Mouse (Mus musculus): Measurements from ENCODE around the gene Ccdc124. TPM values are rescaled to one million over a fixed set of nuclear protein-coding genes. Genes with fewer than 3 reads are reported as not detected.
A peak's percentile ranks its signal among the peaks of the same experiment; 100 is the strongest.

The Ccdc124 gene
- polyA plus RNA-seq, 1 experiment from 2014 or later = 149 TPM

- ATAC-seq (ENCODE audit: low FRiP score, low TSS enrichment) (no peak), DNase-seq (peak; percentile 52)
- H3K9me3 ChIP-seq (ENCODE audit: control insufficient read depth, low read length) = no peaks in the 10 kb centered on the region
- peak within 1 kb of the TSS; percentile 21 for H3K4me3 ChIP-seq (replicated peaks; ENCODE audit: low read depth, low read length)
- no peak within 1 kb of the TSS for H3K27ac ChIP-seq (replicated peaks; ENCODE audit: low read depth, low read length)
- 3% methylated on average over 80 of the region's 80 CpGs for WGBS
- H3K27me3 ChIP-seq (ENCODE audit: control insufficient read depth, insufficient read depth, low read length) = peaks cover 45% of the 10 kb centered on the region
- H3K4me1 ChIP-seq (ENCODE audit: control insufficient read depth, insufficient read depth, low read length) = peaks cover 8% of the 10 kb centered on the region
- H3K36me3 ChIP-seq (ENCODE audit: control insufficient read depth, insufficient read depth, low read length) = peaks cover 31% of the 10 kb centered on the region
- no peak within 1 kb of the TSS; the same call in 1 of the 2 replicates for H3K9ac ChIP-seq (replicated peaks; ENCODE audit: low read length)
- peak within 1 kb of the TSS; percentile 38 for H3K4me2 ChIP-seq (ENCODE audit: low read length)
These were observed 18.5 kb upstream of the Ccdc124 start, which contains the start of gene Slc5a5 for GRCm38 (mm10) chr8:70892022-70892895. TSS of gene Slc5a5 (minus strand) at chr8:70892757.

- Histone ChIP-seq H3K36me3 (ENCODE audit: control insufficient read depth, insufficient read depth, low read length) (peaks cover 31% of the 10 kb centered on the region), H3K27me3 (ENCODE audit: control insufficient read depth, insufficient read depth, low read length) (peaks cover 45% of the 10 kb centered on the region), H3K4me2 (ENCODE audit: low read length) (no peak overlapping the region), H3K4me1 (ENCODE audit: control insufficient read depth, insufficient read depth, low read length) (peaks cover 6% of the 10 kb centered on the region), H3K27ac (replicated peaks; ENCODE audit: low read depth, low read length) (no peak overlapping the region), H3K9me3 (ENCODE audit: control insufficient read depth, low read length) (no peaks in the 10 kb centered on the region), H3K4me3 (replicated peaks; ENCODE audit: low read depth, low read length) (no peak overlapping the region), H3K9ac (replicated peaks; ENCODE audit: low read length) (no peak overlapping the region)
- ATAC-seq (ENCODE audit: low FRiP score, low TSS enrichment) (peak; percentile 9; the same call in 1 of the 2 replicates), DNase-seq (no peak)
- 13% methylated on average over 21 of the region's 21 CpGs for WGBS
These were observed 17.6 kb upstream of the Ccdc124 start for GRCm38 (mm10) chr8:70891356-70891755.

GRCm38 (mm10) chr8:70890656-70891055 lies 16.9 kb upstream of the Ccdc124 start:
- Histone ChIP-seq H3K36me3 (ENCODE audit: control insufficient read depth, insufficient read depth, low read length) (peaks cover 28% of the 10 kb centered on the region), H3K4me2 (ENCODE audit: low read length) (no peak overlapping the region), H3K27ac (replicated peaks; ENCODE audit: low read depth, low read length) (no peak overlapping the region), H3K9ac (replicated peaks; ENCODE audit: low read length) (no peak overlapping the region), H3K4me1 (ENCODE audit: control insufficient read depth, insufficient read depth, low read length) (peaks cover 3% of the 10 kb centered on the region; the same call in 1 of the 2 replicates), H3K4me3 (replicated peaks; ENCODE audit: low read depth, low read length) (no peak overlapping the region), H3K27me3 (ENCODE audit: control insufficient read depth, insufficient read depth, low read length) (peaks cover 45% of the 10 kb centered on the region), H3K9me3 (ENCODE audit: control insufficient read depth, low read length) (no peaks in the 10 kb centered on the region)
- WGBS = 90% methylated on average over 5 of the region's 5 CpGs
- ATAC-seq (ENCODE audit: low FRiP score, low TSS enrichment) (no peak), DNase-seq (no peak)

- H3K4me3 ChIP-seq (replicated peaks; ENCODE audit: low read depth, low read length) = no peak overlapping the region
- H3K9ac ChIP-seq (replicated peaks; ENCODE audit: low read length) = 0 out of 2 replicates have a peak overlapping the region, but pooled peaks have one; percentile 6
- 0 out of 2 replicates have a peak, but pooled peaks have one; percentile 21 for ATAC-seq (ENCODE audit: low FRiP score, low TSS enrichment)
- H3K4me1 ChIP-seq (ENCODE audit: control insufficient read depth, insufficient read depth, low read length) = peaks cover 3% of the 10 kb centered on the region; the same call in 1 of the 2 replicates
- peaks cover 22% of the 10 kb centered on the region for H3K27me3 ChIP-seq (ENCODE audit: control insufficient read depth, insufficient read depth, low read length)
- no peaks in the 10 kb centered on the region for H3K36me3 ChIP-seq (ENCODE audit: control insufficient read depth, insufficient read depth, low read length)
- WGBS = 5% methylated on average over 18 of the region's 18 CpGs
- H3K27ac ChIP-seq (replicated peaks; ENCODE audit: low read depth, low read length) = no peak overlapping the region
- peak overlapping the region; percentile 22; the same call in 1 of the 2 replicates for H3K4me2 ChIP-seq (ENCODE audit: low read length)
- peak; percentile 22 for DNase-seq
- no peaks in the 10 kb centered on the region for H3K9me3 ChIP-seq (ENCODE audit: control insufficient read depth, low read length)
These were observed 13.9 kb upstream of the Ccdc124 start for GRCm38 (mm10) chr8:70887669-70888068.

- Histone ChIP-seq H3K4me2 (ENCODE audit: low read length) (no peak overlapping the region), H3K9me3 (ENCODE audit: control insufficient read depth, low read length) (no peaks in the 10 kb centered on the region), H3K36me3 (ENCODE audit: control insufficient read depth, insufficient read depth, low read length) (no peaks in the 10 kb centered on the region), H3K27me3 (ENCODE audit: control insufficient read depth, insufficient read depth, low read length) (peaks cover 2% of the 10 kb centered on the region), H3K4me3 (replicated peaks; ENCODE audit: low read depth, low read length) (no peak overlapping the region), H3K4me1 (ENCODE audit: control insufficient read depth, insufficient read depth, low read length) (no peaks in the 10 kb centered on the region), H3K9ac (replicated peaks; ENCODE audit: low read length) (no peak overlapping the region), H3K27ac (replicated peaks; ENCODE audit: low read depth, low read length) (no peak overlapping the region)
- ATAC-seq (ENCODE audit: low FRiP score, low TSS enrichment) (no peak), DNase-seq (no peak)
- whole genome bisulfite sequencing = 20% methylated on average over 12 of the region's 12 CpGs
These were observed 11.9 kb upstream of the Ccdc124 start for GRCm38 (mm10) chr8:70885612-70886011.

- Histone ChIP-seq H3K36me3 (ENCODE audit: control insufficient read depth, insufficient read depth, low read length) (no peaks in the 10 kb centered on the region), H3K4me2 (ENCODE audit: low read length) (no peak overlapping the region), H3K27me3 (ENCODE audit: control insufficient read depth, insufficient read depth, low read length) (no peaks in the 10 kb centered on the region; the same call in 1 of the 2 replicates), H3K9me3 (ENCODE audit: control insufficient read depth, low read length) (no peaks in the 10 kb centered on the region), H3K4me1 (ENCODE audit: control insufficient read depth, insufficient read depth, low read length) (no peaks in the 10 kb centered on the region), H3K4me3 (replicated peaks; ENCODE audit: low read depth, low read length) (no peak overlapping the region), H3K9ac (replicated peaks; ENCODE audit: low read length) (no peak overlapping the region), H3K27ac (replicated peaks; ENCODE audit: low read depth, low read length) (no peak overlapping the region)
- ATAC-seq (ENCODE audit: low FRiP score, low TSS enrichment) = no peak
- no peak for DNase-seq
- WGBS = 90% methylated on average over 10 of the region's 10 CpGs
These were observed 10.9 kb upstream of the Ccdc124 start for GRCm38 (mm10) chr8:70884683-70885082.

GRCm38 (mm10) chr8:70884186-70884585 lies 10.5 kb upstream of the Ccdc124 start:
- no peak for ATAC-seq (ENCODE audit: low FRiP score, low TSS enrichment)
- Histone ChIP-seq H3K27ac (replicated peaks; ENCODE audit: low read depth, low read length) (no peak overlapping the region), H3K36me3 (ENCODE audit: control insufficient read depth, insufficient read depth, low read length) (no peaks in the 10 kb centered on the region), H3K9me3 (ENCODE audit: control insufficient read depth, low read length) (no peaks in the 10 kb centered on the region), H3K27me3 (ENCODE audit: control insufficient read depth, insufficient read depth, low read length) (no peaks in the 10 kb centered on the region; the same call in 1 of the 2 replicates), H3K4me3 (replicated peaks; ENCODE audit: low read depth, low read length) (no peak overlapping the region), H3K9ac (replicated peaks; ENCODE audit: low read length) (no peak overlapping the region), H3K4me2 (ENCODE audit: low read length) (no peak overlapping the region), H3K4me1 (ENCODE audit: control insufficient read depth, insufficient read depth, low read length) (no peaks in the 10 kb centered on the region)
- 86% methylated on average over 4 of the region's 4 CpGs for WGBS
- no peak for DNase-seq

GRCm38 (mm10) chr8:70880546-70880945 lies 6.8 kb upstream of the Ccdc124 start:
- Histone ChIP-seq H3K4me2 (ENCODE audit: low read length) (no peak overlapping the region), H3K4me3 (replicated peaks; ENCODE audit: low read depth, low read length) (no peak overlapping the region), H3K36me3 (ENCODE audit: control insufficient read depth, insufficient read depth, low read length) (no peaks in the 10 kb centered on the region), H3K27me3 (ENCODE audit: control insufficient read depth, insufficient read depth, low read length) (no peaks in the 10 kb centered on the region), H3K9ac (replicated peaks; ENCODE audit: low read length) (no peak overlapping the region), H3K9me3 (ENCODE audit: control insufficient read depth, low read length) (no peaks in the 10 kb centered on the region), H3K4me1 (ENCODE audit: control insufficient read depth, insufficient read depth, low read length) (no peaks in the 10 kb centered on the region), H3K27ac (replicated peaks; ENCODE audit: low read depth, low read length) (no peak overlapping the region)
- no peak for DNase-seq
- no peak for ATAC-seq (ENCODE audit: low FRiP score, low TSS enrichment)
- WGBS = 30% methylated on average over 11 of the region's 11 CpGs
